Mouse (Mus musculus) C2C12 (cell line): ENCODE measurements around the gene Osgep. TPM values are rescaled to one million over a fixed set of nuclear protein-coding genes. Genes with fewer than 3 reads are reported as not detected.
"Not testable (repeated sequence)": the region's sequence is repeated elsewhere in the genome, so short reads cannot be mapped to it uniquely, and the experiment has no call there.

Experiments used
- H3K27me3 ChIP-seq: one replicate; pipeline ENCODE4 v1.6.1; 2011; ENCODE audit not compliant: control insufficient read depth, insufficient read depth, insufficient read length
- H3K36me3 ChIP-seq: one replicate; pipeline ENCODE4 v1.6.1; 2011; ENCODE audit not compliant: control insufficient read depth, insufficient read depth
- H3K4me3 ChIP-seq: one replicate; pipeline ENCODE4 v1.5.1; 2011; ENCODE audit warnings: mild to moderate bottlenecking, control low read depth; ENCODE audit not compliant: poor library complexity, insufficient read depth, severe bottlenecking
- H3K79me2 ChIP-seq: one replicate; pipeline ENCODE4 v1.6.1; 2011; ENCODE audit not compliant: control insufficient read depth, insufficient read depth
- H3K79me3 ChIP-seq: one replicate; pipeline ENCODE4 v1.6.1; 2011; ENCODE audit warnings: low read depth, control low read depth
- H3ac ChIP-seq: one replicate; pipeline ENCODE3; 2011; ENCODE audit warnings: low read depth; ENCODE audit not compliant: control insufficient read depth, insufficient read length
- CEBPB ChIP-seq: IDR thresholded peaks from one replicate; pipeline ENCODE4 v1.6.1; 2011; ENCODE audit warnings: low read depth, mild to moderate bottlenecking, control low read depth, moderate library complexity
- CTCF ChIP-seq: IDR thresholded peaks from one replicate; pipeline ENCODE4 v1.5.1; 2011; ENCODE audit not compliant: control insufficient read depth, insufficient read depth, insufficient read length
- FOSL1 ChIP-seq: IDR thresholded peaks from one replicate; pipeline ENCODE4 v1.8.0; 2011; ENCODE audit warnings: mild to moderate bottlenecking, low read length; ENCODE audit not compliant: poor library complexity, insufficient read depth, severe bottlenecking
- MAX ChIP-seq: IDR thresholded peaks from one replicate; pipeline ENCODE4 v1.6.1; 2011; ENCODE audit warnings: mild to moderate bottlenecking, control low read depth
- MYOD1 ChIP-seq: IDR thresholded peaks from one replicate; pipeline ENCODE4 v1.6.1; 2011; ENCODE audit warnings: low read depth; ENCODE audit not compliant: control insufficient read depth, insufficient read length
- MYOG ChIP-seq: IDR thresholded peaks from one replicate; pipeline ENCODE4 v1.6.1; 2011; ENCODE audit not compliant: control insufficient read depth, insufficient read length; ENCODE audit errors: extremely low read depth
- USF1 ChIP-seq: IDR thresholded peaks from one replicate; pipeline ENCODE4 v1.6.1; 2011; ENCODE audit warnings: low read depth, mild to moderate bottlenecking, control low read depth, moderate library complexity
- polyA plus RNA-seq: library from polyadenylated mRNA; unstranded; fragments of >200 nt; fragmentation: generic; extraction: Trizol; gene quantifications from one replicate; pipeline ENCODE4 v1.2.1, GENCODE M21; 2012; ENCODE audit warnings: missing spikeins

Osgep gene
- polyA plus RNA-seq, 1 experiment = 54.5 TPM

GRCm38 (mm10) chr14:50930754-50931492, 6.2 kb upstream of the Osgep start, which contains the start of the genes Pip4p1 and Pnp:
TSS of gene Pip4p1 (minus strand) at chr14:50930856.
TSS of gene Pnp (plus strand) at chr14:50931082.
- Histone ChIP-seq H3ac (peak within 1 kb of the TSS; percentile 72), H3K79me2 (peaks cover 47% of the 10 kb centered on the region), H3K79me3 (peaks cover 33% of the 10 kb centered on the region), H3K36me3 (peaks cover 35% of the 10 kb centered on the region), H3K27me3 (no peaks in the 10 kb centered on the region), H3K4me3 (peak within 1 kb of the TSS; percentile 96)
- TF ChIP-seq CEBPB = no peak
- peak; percentile 87 for TF ChIP-seq MAX
- peak; percentile 98 for TF ChIP-seq USF1

- peaks cover 38% of the 10 kb centered on the region for H3K36me3 ChIP-seq
- H3K27me3 ChIP-seq = no peaks in the 10 kb centered on the region
- H3K79me3 ChIP-seq = peaks cover 38% of the 10 kb centered on the region
- H3ac ChIP-seq = peak overlapping the region; percentile 72
- H3K79me2 ChIP-seq = peaks cover 53% of the 10 kb centered on the region
- no peak for TF ChIP-seq USF1
- no peak for TF ChIP-seq CTCF
- no peak for TF ChIP-seq MYOD1
- no peak for TF ChIP-seq MYOG
- TF ChIP-seq CEBPB = no peak
- TF ChIP-seq FOSL1 = no peak
- TF ChIP-seq MAX = no peak
- peak overlapping the region; percentile 96 for H3K4me3 ChIP-seq
Measured at GRCm38 (mm10) chr14:50930377-50930753, 5.7 kb upstream of the Osgep start.

GRCm38 (mm10) chr14:50929951-50930350, 5.3 kb upstream of the Osgep start:
- H3ac ChIP-seq = peak overlapping the region; percentile 72
- peak overlapping the region; percentile 96 for H3K4me3 ChIP-seq
- H3K79me2 ChIP-seq = peaks cover 57% of the 10 kb centered on the region
- peaks cover 39% of the 10 kb centered on the region for H3K36me3 ChIP-seq
- no peaks in the 10 kb centered on the region for H3K27me3 ChIP-seq
- H3K79me3 ChIP-seq = peaks cover 40% of the 10 kb centered on the region
- no peak for TF ChIP-seq MAX
- TF ChIP-seq MYOG = no peak
- TF ChIP-seq CTCF = no peak
- TF ChIP-seq CEBPB = no peak
- no peak for TF ChIP-seq MYOD1

- no peak for TF ChIP-seq CTCF
- TF ChIP-seq MYOD1 = no peak
- no peak for TF ChIP-seq MAX
- TF ChIP-seq MYOG = no peak
- TF ChIP-seq CEBPB = no peak
- no peak for TF ChIP-seq USF1
- TF ChIP-seq FOSL1 = no peak
- H3K79me3 ChIP-seq = peaks cover 47% of the 10 kb centered on the region
- no peak overlapping the region for H3K4me3 ChIP-seq
- H3K79me2 ChIP-seq = peaks cover 74% of the 10 kb centered on the region
- H3ac ChIP-seq = no peak overlapping the region
- peaks cover 39% of the 10 kb centered on the region for H3K36me3 ChIP-seq
- no peaks in the 10 kb centered on the region for H3K27me3 ChIP-seq
Measured at GRCm38 (mm10) chr14:50927366-50927765, 2.7 kb upstream of the Osgep start.

GRCm38 (mm10) chr14:50925111-50925920, 623 bp upstream of the Osgep start:
- Histone ChIP-seq H3ac (peak overlapping the region; percentile 94), H3K79me2 (peaks cover 71% of the 10 kb centered on the region)
- TF ChIP-seq MYOD1 (no peak), USF1 (no peak), MYOG (no peak), CEBPB (no peak), FOSL1 (no peak), MAX (no peak), CTCF (no peak)

GRCm38 (mm10) chr14:50923437-50923836, 1.3 kb downstream of the Osgep start:
- H3K27me3 ChIP-seq, H3ac ChIP-seq: not testable (repeated sequence)
- peaks cover 27% of the 10 kb centered on the region for H3K36me3 ChIP-seq
- H3K4me3 ChIP-seq = peak overlapping the region; percentile 82
- H3K79me3 ChIP-seq = peaks cover 30% of the 10 kb centered on the region
- peaks cover 52% of the 10 kb centered on the region for H3K79me2 ChIP-seq

More at GRCm38 (mm10) chr14:50925111-50925920, 623 bp upstream of the Osgep start:
- Histone ChIP-seq H3K4me3 (peak overlapping the region; percentile 82), H3K79me3 (peaks cover 48% of the 10 kb centered on the region), H3K36me3 (peaks cover 39% of the 10 kb centered on the region), H3K27me3 (no peaks in the 10 kb centered on the region)
